Mouse (Mus musculus) CH12.LX (cell line): ENCODE data around the gene Enkur. TPM values are rescaled to one million over a fixed set of nuclear protein-coding genes. Genes with fewer than 3 reads are reported as not detected.

ENCODE experiments used
- DNase-seq: peaks from one replicate; pipeline ENCODE4 v3.0.0-alpha.2; 2013; ENCODE audit errors: extremely low read depth
- H3K27ac ChIP-seq: 2 replicates; pipeline ENCODE4 v1.5.1; 2012; ENCODE audit warnings: low read depth, mild to moderate bottlenecking, control low read depth, moderate library complexity; ENCODE audit not compliant: insufficient read depth
- H3K27me3 ChIP-seq: replicated peaks from 2 replicates; pipeline ENCODE3; 2012; ENCODE audit warnings: inconsistent platforms
- H3K36me3 ChIP-seq, 2 experiments: replicated peaks in 1 of 2; 2 replicates each; pipeline versions ENCODE3 to v1.6.1; 2012; ENCODE audit warnings: inconsistent platforms in 1 of 2, low read length in 1 of 2, mild to moderate bottlenecking in 1 of 2, mixed read lengths in 1 of 2, moderate library complexity in 1 of 2; ENCODE audit not compliant: control insufficient read depth in 1 of 2, insufficient read depth in 1 of 2
- H3K4me1 ChIP-seq, 2 experiments: 2 replicates each; pipeline ENCODE4 v1.6.1; 2012; ENCODE audit warnings: inconsistent platforms in 1 of 2, moderate library complexity in 1 of 2; ENCODE audit not compliant: insufficient read depth in 2 of 2, control insufficient read depth in 1 of 2
- H3K4me2 ChIP-seq: 2 replicates; pipeline ENCODE4 v1.6.1; 2012; ENCODE audit warnings: low read depth, mild to moderate bottlenecking, control low read depth; ENCODE audit not compliant: poor library complexity, insufficient read depth, severe bottlenecking
- H3K4me3 ChIP-seq, 3 experiments: fragments of 150-350 bp in 1 of 3; sonication (generic) in 1 of 3; replicated peaks in 1 of 3; 2 replicates each; pipeline versions ENCODE3 to v1.5.1; 2011 to 2012; ENCODE audit warnings: low read depth in 2 of 3, low read length in 2 of 3, mild to moderate bottlenecking in 2 of 3, moderate library complexity in 2 of 3, control low read depth in 1 of 3, improper control_type of control experiment in 1 of 3, inconsistent platforms in 1 of 3, mixed read lengths in 1 of 3; ENCODE audit not compliant: poor library complexity in 1 of 3
- H3K79me2 ChIP-seq: replicated peaks from 2 replicates; pipeline ENCODE4 v1.6.1; 2012; ENCODE audit warnings: mild to moderate bottlenecking, moderate library complexity; ENCODE audit not compliant: control insufficient read depth, poor library complexity, insufficient read depth, severe bottlenecking; ENCODE audit errors: extremely low read depth
- H3K9ac ChIP-seq: 2 replicates; pipeline ENCODE4 v1.6.1; 2012; ENCODE audit warnings: low read depth, mild to moderate bottlenecking, control low read depth, moderate library complexity; ENCODE audit not compliant: insufficient read depth
- H3K9me3 ChIP-seq: replicated peaks from 2 replicates; pipeline ENCODE3; 2012; ENCODE audit warnings: low read length, inconsistent platforms, mixed read lengths
- CHD2 ChIP-seq: IDR thresholded peaks from 2 replicates; pipeline ENCODE4 v1.6.1; 2011; ENCODE audit warnings: low read length, improper control_type of control experiment
- EP300 ChIP-seq: IDR thresholded peaks from 2 replicates; pipeline ENCODE4 v1.6.1; 2011; ENCODE audit warnings: low read length, improper control_type of control experiment
- ETS1 ChIP-seq: conservative IDR thresholded peaks from 2 replicates; pipeline ENCODE4 v1.6.1; 2012; ENCODE audit warnings: low read depth, mild to moderate bottlenecking, inconsistent platforms, low read length, improper control_type of control experiment, moderate library complexity
- JUN ChIP-seq: IDR thresholded peaks from 2 replicates; pipeline ENCODE4 v1.6.1; 2011; ENCODE audit warnings: low read depth, mild to moderate bottlenecking, low read length, improper control_type of control experiment, moderate library complexity; ENCODE audit not compliant: insufficient read depth
- MAZ ChIP-seq: IDR thresholded peaks from 2 replicates; pipeline ENCODE4 v1.6.1; 2012; ENCODE audit warnings: low read depth, mild to moderate bottlenecking, inconsistent platforms, low read length, improper control_type of control experiment, moderate library complexity
- MYC ChIP-seq: IDR thresholded peaks from 2 replicates; pipeline ENCODE4 v1.6.1; 2011; ENCODE audit warnings: low read depth, mild to moderate bottlenecking, improper control_type of control experiment, low read length
- NELFE ChIP-seq: IDR thresholded peaks from 2 replicates; pipeline ENCODE4 v1.6.1; 2011; ENCODE audit warnings: low read depth, low read length, improper control_type of control experiment
- PAX5 ChIP-seq: IDR thresholded peaks from 2 replicates; pipeline ENCODE4 v1.6.1; 2012; ENCODE audit warnings: low read length, inconsistent platforms, mixed read lengths
- POLR2A ChIP-seq: IDR thresholded peaks from 2 replicates; pipeline ENCODE4 v1.6.1; 2011; ENCODE audit warnings: low read depth, mild to moderate bottlenecking, improper control_type of control experiment, low read length
- TBP ChIP-seq: conservative IDR thresholded peaks from 2 replicates; pipeline ENCODE4 v1.6.1; 2011; ENCODE audit warnings: low read depth, low read length, improper control_type of control experiment
- TCF12 ChIP-seq: IDR thresholded peaks from 2 replicates; pipeline ENCODE4 v1.6.1; 2014; ENCODE audit warnings: low read depth, mild to moderate bottlenecking, inconsistent platforms, low read length, improper control_type of control experiment
- UBTF ChIP-seq: IDR thresholded peaks from 2 replicates; pipeline ENCODE4 v1.6.1; 2012; ENCODE audit warnings: low read depth, mild to moderate bottlenecking, inconsistent platforms, low read length, improper control_type of control experiment, moderate library complexity
- USF2 ChIP-seq: conservative IDR thresholded peaks from 2 replicates; pipeline ENCODE4 v1.6.1; 2011; ENCODE audit warnings: low read depth, low read length, improper control_type of control experiment
- ZC3H11A ChIP-seq: IDR thresholded peaks from 2 replicates; pipeline ENCODE4 v1.6.1; 2012; ENCODE audit warnings: low read depth, mild to moderate bottlenecking, inconsistent platforms, low read length, improper control_type of control experiment
- ZKSCAN1 ChIP-seq: IDR thresholded peaks from 2 replicates; pipeline ENCODE4 v1.6.1; 2012; ENCODE audit warnings: low read depth, inconsistent platforms, low read length, improper control_type of control experiment, borderline replicate concordance
- ZMIZ1 ChIP-seq: IDR thresholded peaks from 2 replicates; pipeline ENCODE4 v1.6.1; 2012; ENCODE audit warnings: low read depth, mild to moderate bottlenecking, inconsistent platforms, low read length, improper control_type of control experiment
- ZNF384 ChIP-seq: IDR thresholded peaks from 2 replicates; pipeline ENCODE4 v1.6.1; 2012; ENCODE audit warnings: low read depth, low read length, improper control_type of control experiment, inconsistent platforms
- dilution Hi-C: fragments of 300-500 bp; cut with MboI; formaldehyde crosslinking; loops from 2 replicates; pipeline ENCODE4 v1.14.3; 2020; ENCODE audit warnings: low sequenced_read_pairs; ENCODE audit not compliant: extremely low pct_unique_long_range_greater_than_20kb, extremely low pct_ligation_motif_present
- in situ Hi-C: fragments of 300-500 bp; cut with MboI; formaldehyde crosslinking; loops from 3 replicates; pipeline ENCODE4 v1.14.3; 2019; ENCODE audit warnings: low sequenced_read_pairs, low pct_ligation_motif_present, low pct_unique_long_range_greater_than_20kb, mixed read lengths
- polyA plus RNA-seq: library from polyadenylated mRNA; unstranded; fragments of >175 nt; gene quantifications from 2 replicates; pipeline ENCODE4 v1.2.1, GENCODE M21; 2012; ENCODE audit warnings: low read depth; ENCODE audit not compliant: insufficient read length
- total RNA-seq, 2 experiments: library from RNA; depleted of rRNA; stranded (reverse); fragments of 300-350 nt in 1 of 2; fragments of >200 nt in 1 of 2; gene quantifications; 2 replicates each; pipeline ENCODE4 v1.2.3; 2012 to 2014

Enkur gene
- total and polyA plus RNA-seq, 3 experiments: 0.13 to 0.64 (median 0.39) TPM

DNA sequence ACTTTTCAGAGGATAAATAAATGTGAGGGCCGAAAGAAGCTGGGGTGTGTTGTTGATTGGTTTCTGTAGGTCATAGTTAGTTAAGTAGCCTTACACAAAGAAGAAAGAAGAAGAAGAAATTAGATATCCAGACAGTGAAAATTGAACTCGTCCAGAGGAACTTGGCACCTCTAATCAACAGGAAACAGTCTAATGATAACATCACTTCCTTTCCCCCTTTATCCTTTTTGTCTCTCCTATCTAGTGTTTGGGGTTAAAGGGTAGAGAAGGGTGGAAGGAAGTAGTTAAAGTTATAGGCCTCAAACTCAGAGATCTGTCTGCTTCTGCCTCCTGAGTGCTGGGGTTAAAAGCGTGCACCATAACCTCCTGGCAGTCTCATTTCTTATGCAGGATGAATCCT, 32.4 kb downstream of the Enkur start:
- DNase-seq: no peak

GRCm38 (mm10) chr2:21167916-21168315, 37.2 kb downstream of the Enkur start:
- H3K79me2 ChIP-seq: no peaks in the 10 kb centered on the region
- no peak for DNase-seq
- no peak overlapping the region for H3K4me3 ChIP-seq
- no peak overlapping the region for H3K27ac ChIP-seq
- in situ Hi-C loops (no loop called here), dilution Hi-C loops (no loop called here)
- no peaks in the 10 kb centered on the region for H3K27me3 ChIP-seq
- no peak overlapping the region for H3K4me2 ChIP-seq
- H3K9me3 ChIP-seq: peaks cover 2% of the 10 kb centered on the region
- no peaks in the 10 kb centered on the region for H3K36me3 ChIP-seq
- no peaks in the 10 kb centered on the region for H3K4me1 ChIP-seq
- TF ChIP-seq ZKSCAN1 (no peak), PAX5 (no peak), TBP (no peak), UBTF (no peak), NELFE (no peak), MAZ (no peak), ZNF384 (no peak), JUN (no peak), POLR2A (no peak), ZC3H11A (no peak), CHD2 (no peak), ZMIZ1 (no peak), MYC (no peak)
- H3K9ac ChIP-seq: no peak overlapping the region

More for the DNA sequence above, 32.4 kb downstream of the Enkur start:
- Histone ChIP-seq H3K27me3 (no peaks in the 10 kb centered on the region), H3K79me2 (no peaks in the 10 kb centered on the region), H3K4me3 (no peak overlapping the region), H3K36me3 (no peaks in the 10 kb centered on the region), H3K9me3 (peaks cover 2% of the 10 kb centered on the region), H3K4me1 (no peaks in the 10 kb centered on the region), H3K4me2 (no peak overlapping the region)
- in situ Hi-C loops (no loop called here), dilution Hi-C loops (no loop called here)
- TF ChIP-seq MAZ (no peak), EP300 (no peak), USF2 (no peak), TCF12 (no peak)
- TF ChIP-seq, all 38 proteins: peak for 0
- no peak overlapping the region for H3K9ac ChIP-seq
- H3K27ac ChIP-seq: no peak overlapping the region

- Histone ChIP-seq H3K4me3 (no peak overlapping the region), H3K79me2 (no peaks in the 10 kb centered on the region), H3K4me1 (no peaks in the 10 kb centered on the region), H3K4me2 (no peak overlapping the region), H3K36me3 (no peaks in the 10 kb centered on the region), H3K27me3 (no peaks in the 10 kb centered on the region), H3K9ac (no peak overlapping the region), H3K27ac (no peak overlapping the region), H3K9me3 (no peaks in the 10 kb centered on the region)
- in situ Hi-C loops (no loop called here), dilution Hi-C loops (no loop called here)
- no peak for DNase-seq
- no peak for TF ChIP-seq ETS1
Observed at GRCm38 (mm10) chr2:21164296-21164695, 40.9 kb downstream of the Enkur start.
